Mouse (Mus musculus) lung, postnatal 4 days (tissue): ENCODE results near the gene Ogfrl1.

Experiments used
- DNase-seq, 2 experiments: peaks; one replicate each; pipeline ENCODE4 v3.0.0; 2021

The Ogfrl1 gene

GRCm38 (mm10) chr1:23345633-23346032, 51.9 kb downstream of the Ogfrl1 start:
- DNase-seq = no peak

GRCm38 (mm10) chr1:23342864-23343263, 54.7 kb downstream of the Ogfrl1 start:
- DNase-seq = no peak

GRCm38 (mm10) chr1:23342224-23342623, 55.3 kb downstream of the Ogfrl1 start:
- no peak for DNase-seq

- DNase-seq = no peak
Observed at GRCm38 (mm10) chr1:23335726-23336363, 61.7 kb downstream of the Ogfrl1 start.

- no peak for DNase-seq
Observed at GRCm38 (mm10) chr1:23335050-23335449, 62.5 kb downstream of the Ogfrl1 start.

GRCm38 (mm10) chr1:23332192-23332591, 65.4 kb downstream of the Ogfrl1 start:
- DNase-seq = no peak

GRCm38 (mm10) chr1:23325160-23325559, 72.4 kb downstream of the Ogfrl1 start:
- no peak for DNase-seq

GRCm38 (mm10) chr1:23324226-23324625, 73.3 kb downstream of the Ogfrl1 start:
- DNase-seq = no peak

GRCm38 (mm10) chr1:23323286-23323685, 74.3 kb downstream of the Ogfrl1 start:
- peak in 1 of 2 experiments; percentile 36 for DNase-seq

GRCm38 (mm10) chr1:23322208-23322607, 75.4 kb downstream of the Ogfrl1 start:
- DNase-seq = no peak

GRCm38 (mm10) chr1:23321331-23321851, 76.2 kb downstream of the Ogfrl1 start:
- peak; percentile 42 to 45 for DNase-seq

- DNase-seq = no peak
Observed at GRCm38 (mm10) chr1:23320591-23321195, 76.9 kb downstream of the Ogfrl1 start.
